Mouse (Mus musculus): ENCODE data around the gene Wnt4. TPM values are rescaled to one million over a fixed set of nuclear protein-coding genes. Genes with fewer than 3 reads are reported as not detected.

Wnt4 gene
- total and polyA plus RNA-seq, 3 experiments: not detected

- Histone ChIP-seq H3K36me3 (ENCODE audit: control insufficient read depth in 1 of 2, insufficient read depth in 2 of 2, low read length in 2 of 2) (no peaks in the 10 kb centered on the region), H3K27ac (ENCODE audit: control insufficient read depth, low read depth, low read length) (no peak overlapping the region), H3K79me2 (ENCODE audit: control insufficient read depth, insufficient read depth, low read length, poor library complexity) (no peaks in the 10 kb centered on the region), H3K4me1 (ENCODE audit: control insufficient read depth in 1 of 2, insufficient read depth in 2 of 2, low read length in 2 of 2) (no peaks in the 10 kb centered on the region), H3K9ac (ENCODE audit: control insufficient read depth, low read depth, low read length, poor library complexity, severe bottlenecking) (no peak overlapping the region), H3K27me3 (ENCODE audit: control insufficient read depth in 1 of 2, insufficient read depth in 2 of 2, low read length in 2 of 2) (no peaks in the 10 kb centered on the region), H3K4me3 (ENCODE audit: control insufficient read depth in 1 of 2, insufficient read depth in 1 of 2, low read depth in 2 of 2, low read length in 2 of 2) (no peak overlapping the region), H3K9me3 (replicated peaks; ENCODE audit: insufficient read depth, low read length) (no peaks in the 10 kb centered on the region)
- TF ChIP-seq USF1 (IDR thresholded peaks at IDR 0.05; ENCODE audit: low read depth, low read length): no peak
- TF ChIP-seq E2F4 (IDR thresholded peaks at IDR 0.05; ENCODE audit: borderline replicate concordance, low read depth, low read length): no peak
- no peak for TF ChIP-seq POLR2A (IDR thresholded peaks at IDR 0.05; ENCODE audit: control insufficient read depth in 1 of 2, insufficient read depth in 1 of 2, low read depth in 1 of 2, low read length in 2 of 2, poor library complexity in 1 of 2)
- TF ChIP-seq USF2 (IDR thresholded peaks at IDR 0.05; ENCODE audit: borderline replicate concordance in 1 of 2, insufficient read depth in 1 of 2, low read depth in 1 of 2, low read length in 2 of 2): no peak
- TF ChIP-seq GABPA (IDR thresholded peaks at IDR 0.05; ENCODE audit: low read depth, low read length): no peak
- TF ChIP-seq GATA1 (IDR thresholded peaks at IDR 0.05; ENCODE audit: low read depth, low read length): no peak
- no peak for TF ChIP-seq MAZ (IDR thresholded peaks at IDR 0.05; ENCODE audit: low read depth, low read length)
- TF ChIP-seq KAT2A (conservative IDR thresholded peaks at IDR 0.05; ENCODE audit: low read depth, low read length): no peak
- no peak for TF ChIP-seq HCFC1 (IDR thresholded peaks at IDR 0.05; ENCODE audit: low read depth, low read length)
- no peak for TF ChIP-seq MYC (IDR thresholded peaks at IDR 0.05; ENCODE audit: low read depth, low read length)
- no peak for DNase-seq (ENCODE audit: low read depth, low spot score)
Measured at GRCm38 (mm10) chr4:137290250-137290649, 13.0 kb downstream of the Wnt4 start.

GRCm38 (mm10) chr4:137292625-137293024 lies 15.3 kb downstream of the Wnt4 start:
- Histone ChIP-seq H3K9me3 (replicated peaks; ENCODE audit: insufficient read depth, low read length) (no peaks in the 10 kb centered on the region), H3K36me3 (ENCODE audit: control insufficient read depth in 1 of 2, insufficient read depth in 2 of 2, low read length in 2 of 2) (no peaks in the 10 kb centered on the region), H3K4me1 (ENCODE audit: control insufficient read depth in 1 of 2, insufficient read depth in 2 of 2, low read length in 2 of 2) (no peaks in the 10 kb centered on the region), H3K79me2 (ENCODE audit: control insufficient read depth, insufficient read depth, low read length, poor library complexity) (no peaks in the 10 kb centered on the region), H3K9ac (ENCODE audit: control insufficient read depth, low read depth, low read length, poor library complexity, severe bottlenecking) (no peak overlapping the region), H3K27me3 (ENCODE audit: control insufficient read depth in 1 of 2, insufficient read depth in 2 of 2, low read length in 2 of 2) (no peaks in the 10 kb centered on the region), H3K27ac (ENCODE audit: control insufficient read depth, low read depth, low read length) (no peak overlapping the region), H3K4me3 (ENCODE audit: control insufficient read depth in 1 of 2, insufficient read depth in 1 of 2, low read depth in 2 of 2, low read length in 2 of 2) (no peak overlapping the region)
- no peak for DNase-seq (ENCODE audit: low read depth, low spot score)
- TF ChIP-seq SMC3 (IDR thresholded peaks at IDR 0.05; ENCODE audit: low read depth, low read length) (no peak), MEF2A (IDR thresholded peaks at IDR 0.05; ENCODE audit: extremely low read depth, insufficient replicate concordance, low read depth, low read length, poor library complexity, severe bottlenecking) (no peak), MXI1 (IDR thresholded peaks at IDR 0.05; ENCODE audit: low read depth, low read length) (no peak), E2F4 (IDR thresholded peaks at IDR 0.05; ENCODE audit: borderline replicate concordance, low read depth, low read length) (no peak), ELF1 (IDR thresholded peaks at IDR 0.05; ENCODE audit: low read depth, low read length) (no peak), POLR2AphosphoS2 (IDR thresholded peaks at IDR 0.05; ENCODE audit: low read length) (no peak), ZC3H11A (IDR thresholded peaks at IDR 0.05; ENCODE audit: low read depth, low read length) (no peak), GABPA (IDR thresholded peaks at IDR 0.05; ENCODE audit: low read depth, low read length) (no peak), TAL1 (IDR thresholded peaks at IDR 0.05; ENCODE audit: low read length) (no peak), HCFC1 (IDR thresholded peaks at IDR 0.05; ENCODE audit: low read depth, low read length) (no peak), ETS1 (IDR thresholded peaks at IDR 0.05; ENCODE audit: low read depth, low read length) (no peak), POLR2AphosphoS5 (IDR thresholded peaks at IDR 0.05; ENCODE audit: borderline replicate concordance, low read depth, low read length) (no peak), RAD21 (IDR thresholded peaks at IDR 0.05; ENCODE audit: low read depth, low read length) (no peak), MYC (IDR thresholded peaks at IDR 0.05; ENCODE audit: low read depth, low read length) (no peak)

All from MEL (cell line).